Mouse (Mus musculus) forebrain, embryonic 11.5 days (tissue): Measurements from ENCODE around the gene Dync2h1. TPM values are rescaled to one million over a fixed set of nuclear protein-coding genes. Genes with fewer than 3 reads are reported as not detected.

Experiments used
- ATAC-seq: fragments of 200-750 bp; cut with Nextera tagmentation; replicated peaks from 2 replicates; pipeline ENCODE4 v1.8.0; 2017; ENCODE audit warnings: moderate TSS enrichment; ENCODE audit not compliant: low FRiP score
- DNase-seq: peaks from one replicate; pipeline ENCODE4 v3.0.0-alpha.2; 2017; ENCODE audit warnings: low spot score
- H3K27ac ChIP-seq: fragments of 300-500 bp; sonication (generic); 2 replicates; pipeline ENCODE4 v1.5.1; 2014; ENCODE audit warnings: low read depth, low read length
- H3K27me3 ChIP-seq: fragments of 300-500 bp; sonication (generic); 2 replicates; pipeline ENCODE4 v1.6.1; 2014; ENCODE audit warnings: mild to moderate bottlenecking, low read length, mixed read lengths; ENCODE audit not compliant: control insufficient read depth, insufficient read depth
- H3K36me3 ChIP-seq: fragments of 300-500 bp; sonication (generic); 2 replicates; pipeline ENCODE4 v1.6.1; 2014; ENCODE audit warnings: mild to moderate bottlenecking, low read length, moderate library complexity, mixed read lengths; ENCODE audit not compliant: control insufficient read depth, insufficient read depth
- H3K4me1 ChIP-seq: fragments of 300-500 bp; sonication (generic); replicated peaks from 2 replicates; pipeline ENCODE4 v1.6.1; 2014; ENCODE audit warnings: low read length, mixed read lengths; ENCODE audit not compliant: control insufficient read depth, insufficient read depth
- H3K4me2 ChIP-seq: fragments of 300-500 bp; sonication (generic); 2 replicates; pipeline ENCODE4 v1.6.1; 2014; ENCODE audit warnings: low read depth, mild to moderate bottlenecking, low read length, moderate library complexity, mixed read lengths; ENCODE audit not compliant: severe bottlenecking
- H3K4me3 ChIP-seq: fragments of 300-500 bp; sonication (generic); 2 replicates; pipeline ENCODE4 v1.5.1; 2014; ENCODE audit warnings: low read depth, low read length
- H3K9ac ChIP-seq: fragments of 300-500 bp; sonication (generic); 2 replicates; pipeline ENCODE4 v1.6.1; 2014; ENCODE audit warnings: low read length
- H3K9me3 ChIP-seq: fragments of 300-500 bp; sonication (generic); 2 replicates; pipeline ENCODE4 v1.6.1; 2016; ENCODE audit warnings: low read length, mixed read lengths; ENCODE audit not compliant: control insufficient read depth
- WGBS: fragments of 180-500 bp; shearing (Covaris S2); extraction: QIAGEN DNeasy Blood & Tissue Kit; methylation state at CpG from one replicate; pipeline ENCODE4 v1.1.7; 2014; 5-methylcytosine and 5-hydroxymethylcytosine counted together
- polyA plus RNA-seq: library from polyadenylated mRNA; unstranded; fragments of >200 nt; fragmentation: Nextera tagmentation; extraction: Ambion mirVana; gene quantifications from 2 replicates; pipeline ENCODE4 v1.2.1, GENCODE M21; 2014

Gene Dync2h1
- polyA plus RNA-seq, 1 experiment from 2014 or later, result 34.8 TPM

- DNase-seq (no peak), ATAC-seq (no peak)
- no peak overlapping the region for H3K4me3 ChIP-seq
- no peak overlapping the region for H3K27ac ChIP-seq
- H3K4me2 ChIP-seq, result no peak overlapping the region
- 92% methylated on average over 6 of the region's 6 CpGs for WGBS
- no peaks in the 10 kb centered on the region for H3K9me3 ChIP-seq
- H3K4me1 ChIP-seq, result no peaks in the 10 kb centered on the region
- no peaks in the 10 kb centered on the region for H3K27me3 ChIP-seq
- no peak overlapping the region for H3K9ac ChIP-seq
- H3K36me3 ChIP-seq, result no peaks in the 10 kb centered on the region; the same call in 1 of the 2 replicates
Observed at GRCm38 (mm10) chr9:7167339-7167998, 16.8 kb downstream of the Dync2h1 start.

GRCm38 (mm10) chr9:7160688-7161087, 23.6 kb downstream of the Dync2h1 start:
- Histone ChIP-seq H3K4me1 (no peaks in the 10 kb centered on the region), H3K4me2 (no peak overlapping the region), H3K27ac (no peak overlapping the region), H3K9me3 (no peaks in the 10 kb centered on the region), H3K9ac (no peak overlapping the region), H3K27me3 (no peaks in the 10 kb centered on the region), H3K36me3 (no peaks in the 10 kb centered on the region; the same call in 1 of the 2 replicates), H3K4me3 (no peak overlapping the region)
- DNase-seq (peak; percentile 45), ATAC-seq (no peak)
- WGBS, result 85% methylated on average over 5 of the region's 5 CpGs

- Histone ChIP-seq H3K4me1 (no peaks in the 10 kb centered on the region), H3K27me3 (no peaks in the 10 kb centered on the region), H3K27ac (no peak overlapping the region), H3K4me3 (no peak overlapping the region), H3K4me2 (no peak overlapping the region), H3K36me3 (no peaks in the 10 kb centered on the region; the same call in 1 of the 2 replicates), H3K9me3 (no peaks in the 10 kb centered on the region), H3K9ac (no peak overlapping the region)
- ATAC-seq, result no peak
- DNase-seq, result no peak
- WGBS, result 66% methylated on average over 3 of the region's 3 CpGs
Observed at GRCm38 (mm10) chr9:7159718-7160117, 24.5 kb downstream of the Dync2h1 start.

- Histone ChIP-seq H3K36me3 (no peaks in the 10 kb centered on the region; the same call in 1 of the 2 replicates), H3K27ac (no peak overlapping the region), H3K27me3 (no peaks in the 10 kb centered on the region), H3K4me1 (no peaks in the 10 kb centered on the region), H3K9ac (no peak overlapping the region), H3K4me3 (no peak overlapping the region), H3K9me3 (no peaks in the 10 kb centered on the region), H3K4me2 (no peak overlapping the region)
- WGBS, result 96% methylated on average over 7 of the region's 7 CpGs
- no peak for DNase-seq
- no peak for ATAC-seq
Observed at GRCm38 (mm10) chr9:7158605-7159004, 25.6 kb downstream of the Dync2h1 start.

- Histone ChIP-seq H3K27ac (no peak overlapping the region), H3K36me3 (no peaks in the 10 kb centered on the region; the same call in 1 of the 2 replicates), H3K9ac (no peak overlapping the region), H3K9me3 (no peaks in the 10 kb centered on the region), H3K4me3 (no peak overlapping the region), H3K4me1 (no peaks in the 10 kb centered on the region), H3K27me3 (no peaks in the 10 kb centered on the region), H3K4me2 (no peak overlapping the region)
- ATAC-seq, result no peak
- WGBS, result 96% methylated on average over 2 of the region's 2 CpGs
- DNase-seq, result no peak
Observed at GRCm38 (mm10) chr9:7154391-7154790, 29.9 kb downstream of the Dync2h1 start.

- WGBS, result 92% methylated on average over 2 of the region's 2 CpGs
- H3K27me3 ChIP-seq, result no peaks in the 10 kb centered on the region
- H3K36me3 ChIP-seq, result no peaks in the 10 kb centered on the region; the same call in 1 of the 2 replicates
- H3K27ac ChIP-seq, result no peak overlapping the region
- no peaks in the 10 kb centered on the region for H3K4me1 ChIP-seq
- no peak overlapping the region for H3K9ac ChIP-seq
- H3K9me3 ChIP-seq, result no peaks in the 10 kb centered on the region
- H3K4me2 ChIP-seq, result no peak overlapping the region
- ATAC-seq (no peak), DNase-seq (no peak)
- no peak overlapping the region for H3K4me3 ChIP-seq
Observed at GRCm38 (mm10) chr9:7122863-7123262, 61.4 kb downstream of the Dync2h1 start.

- ATAC-seq, result no peak
- 67% methylated on average over 1 of the region's 1 CpGs for WGBS
- H3K27me3 ChIP-seq, result no peaks in the 10 kb centered on the region
- H3K9ac ChIP-seq, result no peak overlapping the region
- no peaks in the 10 kb centered on the region for H3K9me3 ChIP-seq
- no peaks in the 10 kb centered on the region for H3K4me1 ChIP-seq
- H3K4me3 ChIP-seq, result no peak overlapping the region
- DNase-seq, result no peak
- no peaks in the 10 kb centered on the region; the same call in 1 of the 2 replicates for H3K36me3 ChIP-seq
- no peak overlapping the region for H3K4me2 ChIP-seq
- no peak overlapping the region for H3K27ac ChIP-seq
Observed at GRCm38 (mm10) chr9:7110166-7110565, 74.1 kb downstream of the Dync2h1 start.

- Histone ChIP-seq H3K27ac (no peak overlapping the region), H3K4me3 (no peak overlapping the region), H3K9ac (no peak overlapping the region), H3K36me3 (no peaks in the 10 kb centered on the region), H3K9me3 (no peaks in the 10 kb centered on the region), H3K27me3 (no peaks in the 10 kb centered on the region), H3K4me1 (no peaks in the 10 kb centered on the region), H3K4me2 (no peak overlapping the region)
- ATAC-seq, result no peak
- DNase-seq, result no peak
Observed at GRCm38 (mm10) chr9:7101361-7101760, 82.9 kb downstream of the Dync2h1 start.

GRCm38 (mm10) chr9:7074625-7075024, 109.6 kb downstream of the Dync2h1 start:
- Histone ChIP-seq H3K9ac (no peak overlapping the region), H3K27me3 (no peaks in the 10 kb centered on the region), H3K27ac (no peak overlapping the region), H3K36me3 (peaks cover 2% of the 10 kb centered on the region; the same call in 1 of the 2 replicates), H3K4me2 (no peak overlapping the region), H3K4me1 (no peaks in the 10 kb centered on the region), H3K4me3 (no peak overlapping the region), H3K9me3 (no peaks in the 10 kb centered on the region)
- no peak for DNase-seq
- ATAC-seq, result no peak
- WGBS, result 95% methylated on average over 2 of the region's 2 CpGs
